Mouse (Mus musculus): ENCODE data around the gene Slc25a3. TPM values are rescaled to one million over a fixed set of nuclear protein-coding genes. Genes with fewer than 3 reads are reported as not detected.

Gene Slc25a3
- polyA plus RNA-seq, 1 experiment from 2014 or later, result 512 TPM

- H3K4me2 ChIP-seq, result no peak overlapping the region
- peaks cover 48% of the 10 kb centered on the region for H3K36me3 ChIP-seq
- no peak overlapping the region for H3K4me3 ChIP-seq
- H3K9ac ChIP-seq, result no peak overlapping the region
- no peaks in the 10 kb centered on the region for H3K9me3 ChIP-seq
- ATAC-seq (ENCODE audit: low FRiP score), result no peak
- 95% methylated on average over 3 of the region's 3 CpGs for WGBS
- H3K27ac ChIP-seq, result no peak overlapping the region
- H3K27me3 ChIP-seq, result no peaks in the 10 kb centered on the region
- no peaks in the 10 kb centered on the region for H3K4me1 ChIP-seq (replicated peaks)
Observed at GRCm38 (mm10) chr10:91073345-91073744, 50.5 kb downstream of the Slc25a3 start.

GRCm38 (mm10) chr10:91071768-91072167 lies 52.1 kb downstream of the Slc25a3 start:
- Histone ChIP-seq H3K9ac (no peak overlapping the region), H3K9me3 (no peaks in the 10 kb centered on the region), H3K4me2 (no peak overlapping the region), H3K27me3 (no peaks in the 10 kb centered on the region), H3K4me3 (no peak overlapping the region), H3K27ac (no peak overlapping the region), H3K4me1 (replicated peaks) (no peaks in the 10 kb centered on the region), H3K36me3 (peaks cover 39% of the 10 kb centered on the region)
- WGBS, result 46% methylated on average over 1 of the region's 1 CpGs
- no peak for ATAC-seq (ENCODE audit: low FRiP score)

Other genes starting within 250 kb of the Slc25a3 start
- gene Apaf1, start 41.3 kb downstream of the Slc25a3 start, polyA plus RNA-seq (2015; fragmentation: Nextera tagmentation; extraction: Ambion mirVana), result 17.8 and 20.9 TPM in 2 replicates
- 19.9 and 21.3 TPM in 2 replicates for gene Ikbip, start 41.1 kb downstream of the Slc25a3 start, polyA plus RNA-seq (2015; fragmentation: Nextera tagmentation; extraction: Ambion mirVana)
- 123 and 129 TPM in 2 replicates for gene Tmpo, start 57.3 kb upstream of the Slc25a3 start, polyA plus RNA-seq (2015; fragmentation: Nextera tagmentation; extraction: Ambion mirVana)